Mouse (Mus musculus): ENCODE measurements around the gene Strbp. TPM values are rescaled to one million over a fixed set of nuclear protein-coding genes. Genes with fewer than 3 reads are reported as not detected.
A peak's percentile ranks its signal among the peaks of the same experiment; 100 is the strongest.

Gene Strbp
- total and polyA plus RNA-seq, 3 experiments: 1.5 to 61.7 (median 57.0) TPM

DNA sequence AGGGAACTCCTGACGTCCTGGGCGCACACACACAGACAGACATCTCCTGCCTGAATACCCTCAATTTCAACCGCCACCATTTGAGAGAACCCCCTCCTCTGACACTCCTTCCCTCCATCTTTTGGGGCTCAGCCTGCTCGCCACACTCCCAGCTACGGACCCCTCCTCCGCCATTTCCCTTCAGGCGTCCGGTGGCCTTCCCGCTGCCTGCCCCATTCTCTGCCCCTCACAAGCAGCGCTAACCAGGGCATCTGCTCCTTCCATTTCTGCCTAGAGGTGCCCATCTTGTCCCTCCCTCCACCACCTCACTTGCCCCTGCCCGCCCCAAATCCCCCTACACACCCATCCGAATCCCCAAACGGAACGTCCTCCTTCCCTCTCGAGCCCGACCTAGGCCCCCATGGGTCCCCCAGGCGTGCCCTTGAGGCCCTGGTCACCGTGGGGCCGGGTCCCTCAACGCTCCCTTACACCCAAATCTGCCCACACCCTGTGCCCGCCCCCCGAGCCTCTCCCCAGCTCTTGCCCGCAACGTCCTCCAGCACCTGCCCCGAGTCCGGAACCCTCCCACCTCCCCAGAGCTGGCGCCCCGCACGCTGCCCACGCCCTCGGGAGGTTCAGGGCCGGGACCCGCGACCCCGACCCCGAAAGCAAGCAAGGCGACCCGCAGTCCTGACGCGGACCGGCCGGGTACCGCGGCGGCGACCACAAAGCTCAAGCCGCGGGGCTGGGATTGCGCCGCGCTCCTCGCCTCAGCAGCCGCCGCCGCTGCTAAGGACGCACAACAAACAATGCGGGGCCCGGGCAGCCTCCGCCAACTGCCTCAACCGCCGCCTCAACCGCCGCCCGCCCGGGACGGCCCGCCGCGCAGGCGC lies 1.1 kb downstream of the Strbp start:
- peak; percentile 65 for DNase-seq

DNA sequence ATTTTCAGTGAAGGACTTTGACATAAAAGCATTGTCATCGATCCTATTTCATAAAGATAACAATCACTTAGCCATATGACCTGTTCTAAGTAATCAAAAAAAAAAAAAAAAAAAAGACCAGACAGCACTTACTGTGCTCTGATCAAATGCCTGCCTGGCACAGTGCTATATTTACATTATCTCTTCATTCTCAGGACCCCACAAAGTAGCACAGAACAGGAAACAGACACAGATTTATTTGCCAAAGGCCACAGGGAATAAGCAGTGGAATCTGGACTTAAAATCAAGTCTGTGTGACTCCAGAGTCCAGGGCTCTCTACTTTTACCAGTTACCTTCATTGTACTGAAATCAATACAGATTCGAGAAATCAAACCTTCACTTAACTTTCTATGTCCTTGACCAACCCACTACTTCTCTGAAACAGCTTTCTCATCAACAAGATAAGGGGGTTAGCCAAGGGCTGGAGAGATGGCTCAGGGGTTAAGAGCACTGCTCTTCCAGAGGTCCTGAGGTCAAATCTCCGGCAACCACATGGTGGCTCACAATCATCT lies 14.5 kb downstream of the Strbp start:
- no peak for DNase-seq

DNA sequence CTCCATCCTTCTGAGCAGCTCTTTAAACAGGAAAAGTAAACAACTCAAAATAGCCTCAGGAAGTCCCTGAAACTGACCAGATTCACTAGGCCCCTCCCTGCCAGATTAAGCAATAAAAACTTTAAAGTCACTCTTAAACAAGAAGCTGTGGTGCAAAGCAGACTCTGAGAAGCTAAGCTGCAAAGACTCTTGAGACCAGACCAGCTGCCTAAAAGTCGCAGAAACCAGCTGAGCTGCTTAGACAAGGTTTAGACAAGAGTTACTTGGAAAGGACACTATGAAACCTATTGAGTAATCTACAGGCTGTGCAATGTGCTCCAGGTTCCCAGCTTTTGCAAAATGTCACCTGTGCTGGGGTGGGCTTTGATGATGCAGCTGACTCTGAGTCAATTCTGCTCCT lies 16.6 kb downstream of the Strbp start:
- no peak for DNase-seq

DNA sequence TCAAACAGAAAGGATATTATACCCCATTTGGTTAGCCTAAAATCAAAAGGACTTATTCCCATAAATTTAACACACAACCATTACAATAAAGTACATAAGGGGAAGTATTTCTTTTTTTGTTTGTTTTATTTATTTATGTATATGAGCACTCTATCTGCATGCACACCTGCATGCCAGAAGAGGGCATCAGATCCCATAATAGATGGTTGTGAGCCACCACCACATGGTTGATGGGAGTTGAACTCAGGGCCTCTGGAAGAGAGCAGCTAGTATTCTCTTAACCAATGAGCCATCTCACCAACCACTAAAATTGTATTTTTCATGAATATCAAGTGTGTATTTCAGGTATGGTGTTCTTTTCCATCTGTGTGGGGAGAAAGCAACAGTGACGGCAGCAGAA lies 18.8 kb downstream of the Strbp start:
- DNase-seq: no peak

DNA sequence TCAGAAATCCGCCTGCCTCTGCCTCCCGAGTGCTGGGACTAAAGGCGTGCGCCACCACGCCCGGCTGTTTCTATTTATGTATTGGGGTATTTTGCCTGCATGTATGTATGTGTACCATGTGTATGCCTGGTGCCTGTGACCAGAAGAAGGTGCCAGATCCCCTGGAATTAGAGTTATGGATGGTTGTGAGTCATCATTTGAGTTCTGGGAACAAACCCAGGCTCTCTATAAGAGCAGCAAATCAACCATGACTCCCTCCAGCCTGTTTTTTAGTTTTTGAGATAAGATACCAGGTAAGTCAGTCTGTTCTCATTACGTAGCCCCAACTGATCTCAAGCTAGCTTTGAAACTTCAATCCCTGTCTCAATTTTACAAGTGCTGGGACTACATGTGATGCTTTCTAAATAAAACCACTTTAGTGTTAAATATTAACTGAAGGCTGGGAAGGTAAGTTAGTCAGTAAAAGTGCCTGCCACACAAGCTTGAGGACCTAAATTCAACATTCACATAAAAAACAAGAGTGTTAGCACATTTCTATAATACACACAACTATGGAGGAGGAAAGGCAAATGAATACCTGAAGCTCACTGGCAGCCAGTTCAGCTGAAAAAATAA lies 21.4 kb downstream of the Strbp start:
- peak; percentile 30 for DNase-seq

DNA sequence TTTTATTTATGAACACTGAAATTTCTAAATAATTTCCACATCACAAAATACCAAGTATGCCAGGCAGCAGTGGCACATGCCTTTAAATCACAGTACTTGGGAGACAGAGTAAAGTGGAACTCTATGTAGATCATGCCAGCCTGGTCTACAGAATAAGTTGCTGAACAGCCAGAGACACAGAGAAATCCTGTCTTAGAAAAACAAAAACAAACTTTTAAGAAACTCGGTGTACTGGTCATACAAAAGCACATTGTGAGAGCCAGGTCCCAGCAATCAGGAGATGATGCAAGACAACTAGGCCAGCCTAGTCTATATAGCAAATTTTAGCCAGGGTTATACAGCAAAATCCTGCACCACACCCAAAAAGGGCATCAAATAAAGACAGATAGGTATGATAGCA lies 52.6 kb downstream of the Strbp start:
- DNase-seq: no peak

DNA sequence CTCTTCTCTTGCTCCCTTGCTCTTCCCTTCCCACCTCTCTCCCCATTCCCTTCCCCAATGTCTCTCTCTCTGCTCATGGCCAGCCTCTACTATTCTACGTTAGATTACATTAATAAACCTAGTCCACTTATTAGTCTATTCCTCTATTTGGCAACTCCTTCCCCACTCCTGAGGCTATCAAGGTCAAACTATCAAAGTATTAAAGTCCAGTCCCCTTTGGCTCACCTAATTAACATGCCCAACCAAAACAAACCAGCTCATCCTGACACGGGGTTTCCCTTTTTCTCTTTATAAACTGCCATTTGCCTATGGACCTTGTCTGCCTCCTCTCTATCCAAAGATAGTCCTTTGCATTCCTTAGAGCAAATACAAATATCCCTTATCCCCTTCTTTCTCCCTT lies 54.1 kb downstream of the Strbp start:
- DNase-seq: no peak

DNA sequence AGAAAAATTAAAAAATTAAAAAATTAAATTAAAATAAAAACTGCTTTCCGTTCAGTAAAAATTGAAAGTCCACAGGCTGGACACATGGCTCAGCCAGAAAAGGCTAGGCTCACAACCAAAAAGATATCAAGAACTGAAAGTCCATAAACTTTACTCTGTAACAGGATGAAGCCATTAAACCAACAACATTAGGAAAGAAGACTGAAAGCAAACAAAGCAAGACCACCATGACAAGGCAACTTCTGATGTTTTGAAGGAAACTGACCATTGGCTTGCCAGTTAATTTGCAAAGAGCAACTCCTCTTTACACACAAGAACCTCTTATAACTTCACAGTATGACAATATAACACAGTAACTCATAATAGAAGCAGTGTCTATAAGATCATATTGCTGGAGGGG lies 54.7 kb downstream of the Strbp start:
- DNase-seq: no peak

DNA sequence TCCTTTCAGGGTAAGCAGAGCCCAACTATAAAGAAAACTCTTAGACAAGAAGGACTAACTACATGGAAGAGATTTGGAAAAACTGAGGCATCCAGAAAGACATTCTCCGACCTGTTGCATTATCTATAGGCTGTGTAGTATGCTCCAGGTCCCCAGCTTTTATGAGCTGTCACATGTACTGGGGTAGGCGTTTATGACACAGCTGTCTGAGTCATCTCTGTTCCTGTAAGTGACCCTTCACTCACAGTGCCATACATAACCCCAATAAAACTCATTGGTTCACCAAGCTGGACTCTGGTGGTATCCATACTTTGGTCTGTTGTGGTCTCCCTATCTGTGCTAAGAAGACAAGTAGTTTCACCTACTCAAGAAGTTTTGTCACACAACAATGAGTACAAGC lies 80.3 kb downstream of the Strbp start:
- DNase-seq: no peak

DNA sequence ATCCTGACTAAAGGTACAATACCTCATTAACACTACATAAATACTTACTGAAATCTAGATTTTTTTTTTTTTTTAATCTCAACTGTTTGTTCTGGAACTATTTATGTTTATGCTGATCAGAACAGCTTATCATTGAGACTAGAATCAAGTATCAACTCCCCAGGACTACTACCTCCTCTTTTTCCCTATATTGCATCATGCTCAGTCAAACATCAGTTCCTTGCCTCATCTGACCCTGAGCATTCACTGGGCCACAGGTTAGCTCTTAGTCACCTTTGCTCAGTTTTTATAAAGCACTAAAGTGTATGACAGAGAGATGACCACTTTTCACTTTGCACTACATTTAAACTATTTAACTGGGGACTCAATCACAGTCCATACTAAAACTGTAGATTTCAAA lies 115.7 kb downstream of the Strbp start:
- no peak for DNase-seq

DNA sequence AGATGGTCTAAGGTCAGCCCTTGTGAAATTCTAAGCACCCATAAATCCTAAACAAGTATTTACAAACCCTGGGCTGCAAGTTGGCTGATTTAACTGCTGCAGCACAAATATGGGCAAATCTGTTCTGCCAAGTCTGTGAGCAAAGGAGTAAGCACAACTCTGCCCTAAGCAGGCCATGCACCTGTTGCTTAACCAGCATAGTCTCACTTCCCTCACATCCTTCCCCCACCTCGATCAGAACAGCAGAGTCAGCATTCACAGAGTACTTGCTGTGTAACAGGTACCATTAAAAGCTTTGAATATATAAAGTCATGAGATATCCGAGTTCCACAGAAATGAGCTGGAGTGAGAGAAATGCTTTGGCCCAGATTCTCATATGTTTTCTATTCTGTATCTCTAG lies 125.5 kb downstream of the Strbp start:
- no peak for DNase-seq

DNA sequence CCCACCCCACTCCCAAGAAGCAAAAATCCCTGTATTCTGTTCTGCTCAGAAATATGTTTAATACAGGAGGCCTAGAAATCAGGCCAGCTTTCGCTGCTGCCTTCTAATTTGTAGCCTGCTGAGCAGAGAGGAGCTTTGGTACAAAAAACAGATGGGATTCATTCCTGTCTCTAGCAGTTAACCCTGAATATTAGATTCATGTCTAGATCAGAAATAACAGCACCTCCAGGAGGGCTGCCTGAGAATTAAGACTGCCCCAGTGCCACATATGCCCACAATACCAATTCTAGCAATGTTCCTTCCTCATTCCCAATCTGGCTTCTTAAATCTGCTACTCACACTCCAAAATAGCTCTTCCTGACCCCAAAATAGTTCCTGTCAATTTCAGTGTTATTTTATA lies 127.0 kb downstream of the Strbp start:
- DNase-seq: no peak

DNA sequence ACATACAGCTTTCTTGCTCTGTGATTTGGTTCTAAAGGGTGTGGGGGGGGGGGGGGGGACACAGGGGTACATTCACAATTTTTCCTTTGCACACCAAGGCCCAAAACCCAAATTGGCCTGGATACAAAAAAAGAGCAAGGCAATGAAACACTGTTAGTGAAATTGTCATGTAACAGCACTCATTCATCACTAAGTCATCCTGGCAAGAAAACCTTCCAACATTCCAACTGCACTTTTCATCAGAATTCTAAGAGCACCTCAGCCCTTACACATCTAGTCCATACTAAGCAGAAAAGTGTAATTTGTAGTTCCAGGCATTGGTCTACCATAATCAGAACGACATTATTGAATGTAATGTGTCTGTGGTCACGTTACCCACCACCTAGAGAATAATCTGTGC lies 131.5 kb downstream of the Strbp start:
- DNase-seq: no peak

DNA sequence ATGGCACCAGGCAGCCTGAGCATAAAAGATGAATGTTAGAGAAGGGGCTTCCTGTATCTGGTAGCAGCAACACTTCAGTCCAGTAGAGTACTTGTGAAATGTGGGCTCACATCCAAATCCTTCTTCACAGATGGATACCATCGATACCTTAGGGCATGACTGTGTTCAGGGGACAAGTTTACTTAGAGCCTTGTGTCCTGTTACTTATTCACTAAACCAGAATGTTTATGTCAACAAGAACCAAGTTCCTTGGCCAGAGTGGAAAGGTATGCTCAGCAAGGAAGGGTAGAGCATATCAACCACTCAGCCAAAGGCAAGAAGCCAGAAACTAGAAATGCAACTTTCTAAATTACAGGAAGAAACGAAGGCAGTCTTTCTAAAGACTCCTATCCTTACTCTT lies 133.0 kb downstream of the Strbp start:
- DNase-seq: no peak

DNA sequence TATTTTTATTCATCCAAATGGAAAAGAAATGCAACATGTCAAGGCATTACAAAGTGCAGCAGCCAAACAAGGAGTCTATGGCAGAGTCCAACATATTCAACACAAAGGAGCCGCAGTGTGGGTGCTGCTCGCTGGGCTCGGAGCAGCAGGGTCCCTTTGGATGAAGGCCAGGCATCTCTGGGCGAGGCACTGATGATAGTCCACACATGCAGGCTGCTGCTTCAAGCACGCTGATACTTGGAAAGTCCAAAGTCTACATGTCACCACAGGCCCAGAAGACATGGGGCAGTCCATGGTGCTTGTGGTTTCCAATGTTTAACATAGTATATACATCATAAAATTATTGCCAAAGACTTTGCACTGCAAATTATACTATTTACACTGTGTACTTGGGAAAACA lies 133.8 kb downstream of the Strbp start:
- no peak for DNase-seq

DNA sequence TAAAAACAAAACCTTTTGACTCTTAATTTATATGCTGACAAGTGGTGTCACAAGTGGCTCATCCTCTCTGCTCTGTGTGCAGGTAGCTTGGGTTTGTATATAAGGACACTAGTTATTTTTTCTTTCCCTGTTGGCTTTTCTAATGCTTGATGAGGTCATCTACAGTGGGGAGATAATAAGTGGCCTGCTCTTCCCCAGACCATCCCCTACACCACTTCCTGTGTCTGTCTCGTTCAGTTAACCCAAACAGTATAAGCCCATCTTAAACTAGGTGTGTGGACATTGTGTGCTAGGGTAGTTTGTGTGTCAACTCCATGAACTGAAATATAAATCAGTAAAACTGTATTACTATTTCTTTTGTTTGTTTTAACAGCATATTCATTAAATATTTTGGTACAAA lies 137.6 kb downstream of the Strbp start:
- DNase-seq: no peak

DNA sequence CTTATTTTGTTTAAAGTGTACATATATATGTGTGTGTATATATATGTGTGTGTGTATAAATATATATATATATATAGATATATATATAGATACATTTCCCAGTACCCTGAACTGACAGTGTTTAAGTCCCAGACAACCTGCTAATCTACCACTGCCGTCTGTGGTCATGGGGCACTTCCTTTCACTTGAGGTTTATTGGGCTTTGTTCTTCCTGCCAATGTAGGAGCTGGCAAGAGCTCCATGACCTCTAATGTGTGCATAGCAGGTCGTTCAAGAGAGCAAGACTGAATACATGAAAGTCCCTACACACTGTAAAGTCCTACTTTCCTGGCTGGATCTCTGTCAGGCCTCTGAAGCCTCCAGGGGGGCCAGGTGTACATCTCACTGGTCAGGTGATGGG lies 138.1 kb downstream of the Strbp start:
- no peak for DNase-seq

DNA sequence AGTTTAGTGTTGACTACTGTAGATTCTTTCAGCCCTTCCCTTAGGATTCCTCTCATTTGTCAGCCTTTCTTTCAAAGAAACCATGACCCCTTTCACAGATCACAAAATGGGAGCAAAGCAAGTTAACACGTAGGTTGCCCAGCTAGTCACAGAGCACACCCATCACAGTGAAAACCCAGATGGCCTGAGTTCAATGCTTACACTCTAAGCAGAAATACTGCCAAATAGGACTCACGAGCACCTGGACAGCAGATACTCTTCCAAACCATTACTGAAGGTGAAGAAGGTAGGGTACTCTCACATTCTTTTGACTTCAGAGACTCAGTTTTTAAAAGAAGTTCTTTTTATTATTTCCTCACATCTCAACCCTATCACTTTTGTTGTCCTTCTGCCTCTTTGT lies 147.3 kb downstream of the Strbp start:
- no peak for DNase-seq

DNA sequence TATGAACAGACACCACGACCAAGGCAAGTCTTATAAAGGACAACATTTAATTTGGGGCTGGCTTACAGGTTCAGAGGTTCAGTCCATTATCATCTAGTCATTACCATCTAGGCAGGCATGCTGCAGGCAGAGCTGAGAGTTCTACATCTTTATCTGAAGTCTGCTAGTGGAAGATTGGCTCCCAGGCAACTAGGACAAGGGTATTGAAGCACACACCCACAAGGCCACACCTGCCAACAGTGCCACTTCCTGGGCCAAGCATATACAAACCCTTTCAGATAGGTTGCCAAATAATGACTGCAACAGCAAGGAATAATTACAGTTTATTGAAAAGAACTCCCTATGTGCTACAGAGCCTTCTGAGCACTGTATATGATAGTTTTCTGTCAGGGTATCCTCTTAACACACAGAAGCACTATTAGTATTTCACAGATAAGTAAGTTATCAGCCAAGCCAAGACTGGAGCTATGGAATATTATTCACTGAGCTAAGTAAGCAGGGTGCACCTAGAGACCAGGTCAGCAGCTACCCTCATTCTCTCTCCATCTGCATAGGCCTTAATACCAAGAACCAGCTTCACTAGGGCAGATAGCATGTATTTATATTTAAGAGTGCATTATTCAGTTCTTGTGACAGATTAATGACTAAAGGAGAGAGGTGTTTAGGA lies 154.2 kb downstream of the Strbp start:
- DNase-seq: no peak

DNA sequence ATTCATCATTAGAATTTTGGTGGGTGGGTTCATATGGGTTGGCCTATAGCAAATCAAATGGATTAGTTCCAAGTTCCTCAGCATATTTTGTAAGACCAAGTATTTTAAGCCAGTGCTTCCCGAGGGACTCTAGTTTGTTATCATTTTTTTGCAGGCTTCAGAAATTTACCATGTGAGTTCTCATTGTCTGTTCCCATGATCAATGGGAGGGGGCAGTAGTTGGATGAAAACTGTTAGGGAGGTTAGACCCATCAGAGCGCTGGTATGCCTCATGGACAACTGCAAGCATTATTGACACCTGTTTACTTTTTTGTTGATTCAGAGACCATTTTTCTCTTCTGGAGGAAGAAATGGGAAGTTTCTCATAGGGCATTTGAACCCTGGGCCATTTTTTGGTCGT lies 172.0 kb downstream of the Strbp start:
- DNase-seq: no peak

DNA sequence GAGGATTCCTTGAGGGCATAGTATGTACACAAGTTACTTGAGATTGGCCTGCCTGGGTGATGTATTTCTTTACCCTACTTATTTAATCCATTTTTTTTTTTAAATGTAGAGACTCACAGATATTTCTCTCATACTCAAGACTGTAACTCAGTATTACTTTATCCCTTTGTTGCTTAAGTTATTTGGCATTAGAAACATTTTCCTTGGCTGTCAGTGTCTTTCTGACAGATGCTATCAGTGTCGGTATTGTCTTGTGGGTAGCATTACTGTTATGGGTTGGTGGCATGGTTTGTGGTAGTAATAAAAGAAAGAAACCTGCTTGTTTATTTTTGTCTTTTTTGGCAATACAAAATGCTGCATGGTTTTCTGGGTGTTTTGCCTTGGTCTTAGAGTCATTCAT lies 172.9 kb downstream of the Strbp start:
- no peak for DNase-seq

DNA sequence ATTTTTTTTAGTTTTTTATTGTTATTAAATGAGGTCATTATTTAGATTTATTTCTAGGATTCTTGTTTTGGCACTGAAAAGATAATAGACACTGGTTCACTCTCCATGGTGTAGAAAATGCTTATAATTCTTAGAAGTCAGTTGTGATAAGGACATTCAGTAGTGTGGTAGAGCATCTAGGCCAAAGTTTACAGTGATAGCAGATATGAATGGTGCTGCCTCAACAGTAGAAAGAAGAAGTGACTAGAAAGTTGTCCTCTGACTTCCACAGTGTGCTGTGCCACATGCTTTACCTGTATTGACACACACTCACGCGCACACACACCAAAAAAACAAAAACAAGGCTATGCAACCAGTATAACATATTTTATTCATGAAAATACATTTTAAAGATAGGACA lies 174.3 kb downstream of the Strbp start:
- no peak for DNase-seq

DNA sequence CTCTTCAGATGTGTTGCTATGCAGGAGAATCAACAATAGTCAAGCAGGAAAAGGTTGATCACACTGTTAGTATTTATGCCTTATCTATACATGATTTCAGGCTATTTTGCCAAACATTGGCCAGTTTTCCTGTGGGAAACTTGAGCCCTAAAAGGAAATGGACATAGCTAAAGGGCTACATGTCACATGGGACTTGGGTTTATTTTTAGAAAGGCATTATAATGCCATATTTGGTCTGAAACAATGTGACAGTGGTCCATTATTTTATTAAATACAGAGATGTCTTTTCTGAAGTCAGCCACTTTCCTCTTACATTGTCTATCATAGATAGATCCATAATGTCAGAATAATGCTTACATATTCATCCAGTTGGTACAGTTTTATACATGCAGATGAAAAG lies 176.1 kb downstream of the Strbp start:
- DNase-seq: no peak
